Mouse (Mus musculus) c-Kit-positive CD71-negative TER-119-negative erythroid progenitor cells, embryonic 14.5 days (primary cell): ENCODE measurements at regions not wholly inside any gene's neighbourhood (a gene's known extent, or its start where the extent isn't known, plus 50 kb on each side); places are given as distances from the start of the nearest gene placed in this dataset.

ENCODE experiments used
- DNase-seq: peaks from one replicate; pipeline ENCODE4 v3.0.0-alpha.2; 2013; ENCODE audit warnings: low read depth

GRCm38 (mm10) chr11:114270358-114271072 lies 203.7 kb upstream of the Sdk2 start:
- no peak for DNase-seq

GRCm38 (mm10) chr11:114261959-114262358 lies 195.1 kb upstream of the Sdk2 start:
- no peak for DNase-seq

- DNase-seq = no peak
Measured at GRCm38 (mm10) chr11:114258218-114258617, 191.4 kb upstream of the Sdk2 start.

GRCm38 (mm10) chr11:114257756-114258155 lies 190.9 kb upstream of the Sdk2 start:
- no peak for DNase-seq

- DNase-seq = no peak
Measured at GRCm38 (mm10) chr11:114257061-114257460, 190.2 kb upstream of the Sdk2 start.

- no peak for DNase-seq
Measured at GRCm38 (mm10) chr11:114254344-114254743, 187.5 kb upstream of the Sdk2 start.

GRCm38 (mm10) chr11:114251614-114252013 lies 184.8 kb upstream of the Sdk2 start:
- DNase-seq = no peak

- DNase-seq = no peak
Measured at GRCm38 (mm10) chr11:114249215-114249614, 182.4 kb upstream of the Sdk2 start.

- no peak for DNase-seq
Measured at GRCm38 (mm10) chr11:114248261-114248898, 181.5 kb upstream of the Sdk2 start.

GRCm38 (mm10) chr11:114239311-114239803 lies 172.5 kb upstream of the Sdk2 start:
- DNase-seq = no peak

- no peak for DNase-seq
Measured at GRCm38 (mm10) chr11:114238801-114239200, 172.0 kb upstream of the Sdk2 start.

GRCm38 (mm10) chr11:114238316-114238715 lies 171.5 kb upstream of the Sdk2 start:
- no peak for DNase-seq

GRCm38 (mm10) chr11:114234542-114234910 lies 167.7 kb upstream of the Sdk2 start:
- DNase-seq = no peak

- DNase-seq = no peak
Measured at GRCm38 (mm10) chr11:114233636-114234541, 167.0 kb upstream of the Sdk2 start.

- DNase-seq = no peak
Measured at GRCm38 (mm10) chr11:114231841-114232240, 165.0 kb upstream of the Sdk2 start.

GRCm38 (mm10) chr11:114229763-114230162 lies 162.9 kb upstream of the Sdk2 start:
- no peak for DNase-seq

- no peak for DNase-seq
Measured at GRCm38 (mm10) chr11:114229196-114229595, 162.3 kb upstream of the Sdk2 start.

- DNase-seq = no peak
Measured at GRCm38 (mm10) chr11:114226553-114226952, 159.7 kb upstream of the Sdk2 start.

- no peak for DNase-seq
Measured at GRCm38 (mm10) chr11:114224706-114225105, 157.9 kb upstream of the Sdk2 start.

GRCm38 (mm10) chr11:114223061-114223460 lies 156.2 kb upstream of the Sdk2 start:
- DNase-seq = no peak

GRCm38 (mm10) chr11:114220466-114220865 lies 153.6 kb upstream of the Sdk2 start:
- DNase-seq = no peak

- DNase-seq = no peak
Measured at GRCm38 (mm10) chr11:114218732-114219506, 152.1 kb upstream of the Sdk2 start.
